ENCODE assay signal across 15 mouse cellular contexts in the genomic region with DNA sequence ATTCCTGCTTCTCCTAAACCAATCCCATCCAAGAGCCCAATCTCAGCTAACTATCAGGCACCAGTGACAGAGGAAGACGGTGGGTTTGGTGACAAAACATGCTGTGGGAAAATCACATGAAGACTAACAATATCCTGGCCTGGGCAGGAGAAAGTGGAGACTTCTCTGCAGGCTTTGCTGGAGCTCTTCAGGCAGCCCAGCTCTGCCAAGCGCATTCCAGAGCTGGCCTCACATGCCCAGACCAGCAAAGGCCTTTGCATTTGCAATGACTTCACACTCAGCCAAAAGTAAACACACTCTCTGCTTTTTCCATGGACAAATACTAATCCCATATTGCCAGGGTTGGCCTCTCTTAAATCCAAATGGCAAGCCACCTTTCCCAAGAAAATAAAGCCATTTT.
DNase-seq lines count a peak whose midpoint lies in the region; ATAC-seq lines count a peak whose summit lies in the region.
"Had no signal": no experiment of that assay in that cellular context is flagged by ENCODE, and none has a peak within 500 bp of the region (broad histone marks: within the 10 kb centered on the region; RNA-seq: fewer than 3 reads in every experiment).

No protein-coding gene starts in this region.

- H3K4me3 ChIP-seq in kidney, embryonic 16.5 days (ENCODE audit: low read length), result no peak overlapping the region
- H3K4me3 ChIP-seq in stomach, embryonic 16.5 days (replicated peaks; ENCODE audit: low read length), result no peak overlapping the region
- H3K4me3 ChIP-seq: liver, embryonic 13.5 days; midbrain, embryonic 10.5 days had no signal

- no peaks in the 10 kb centered on the region for H3K27me3 ChIP-seq in kidney, embryonic 16.5 days (ENCODE audit: insufficient read depth, low read length)
- no peaks in the 10 kb centered on the region for H3K27me3 ChIP-seq in stomach, embryonic 16.5 days (ENCODE audit: control insufficient read depth, insufficient read depth, low read length)
- H3K27me3 ChIP-seq: liver, embryonic 13.5 days had no signal

- no peak for ATAC-seq in kidney, embryonic 16.5 days (ENCODE audit: low FRiP score, low TSS enrichment)
- peak; percentile 51; the same call in 1 of the 2 replicates for ATAC-seq in stomach, embryonic 16.5 days (ENCODE audit: insufficient read depth, low FRiP score)

- no peak overlapping the region for H3K4me2 ChIP-seq in kidney, embryonic 16.5 days (replicated peaks; ENCODE audit: low read depth, low read length)
- no peak overlapping the region for H3K4me2 ChIP-seq in stomach, embryonic 16.5 days (ENCODE audit: low read depth, low read length)
- H3K4me2 ChIP-seq: hindbrain, embryonic 14.5 days; liver, embryonic 13.5 days had no signal

- H3K9me3 ChIP-seq in kidney, embryonic 16.5 days (ENCODE audit: low read length), result no peaks in the 10 kb centered on the region
- H3K9me3 ChIP-seq in stomach, embryonic 16.5 days (replicated peaks; ENCODE audit: control insufficient read depth, low read length), result no peaks in the 10 kb centered on the region
- H3K9me3 ChIP-seq: liver, embryonic 13.5 days; midbrain, embryonic 10.5 days had no signal

- DNase-seq in kidney, postnatal 14 days, result no peak
- DNase-seq in fibroblast of lung, adult 2 months (ENCODE audit: low read depth), result peak; percentile 39
- DNase-seq in heart, postnatal 4 days, result peak; percentile 56
- no peak for DNase-seq in thymus, adult 18-20 months
- DNase-seq in right cerebral cortex, postnatal 4 days, result no peak
- DNase-seq: adrenal gland, postnatal 10 days; cerebellum, postnatal 36 days; left cerebral cortex, postnatal 4 days; liver, embryonic 13.5 days; thymus, postnatal 14 days had no signal

- H3K27ac ChIP-seq in kidney, embryonic 16.5 days (ENCODE audit: low read length), result peak overlapping the region; percentile 17; the same call in 1 of the 2 replicates
- H3K27ac ChIP-seq in stomach, embryonic 16.5 days (ENCODE audit: low read length), result no peak overlapping the region; the same call in 1 of the 2 replicates
- H3K27ac ChIP-seq: hindbrain, embryonic 14.5 days; kidney, postnatal 0 days; liver, embryonic 13.5 days; midbrain, embryonic 10.5 days had no signal

- no peaks in the 10 kb centered on the region for H3K36me3 ChIP-seq in kidney, embryonic 16.5 days (ENCODE audit: insufficient read depth, low read length)
- no peaks in the 10 kb centered on the region for H3K36me3 ChIP-seq in stomach, embryonic 16.5 days (ENCODE audit: control insufficient read depth, insufficient read depth, low read length)
- H3K36me3 ChIP-seq: liver, embryonic 13.5 days; midbrain, embryonic 10.5 days had no signal

- 78% methylated on average over 2 of the region's 2 CpGs for WGBS in kidney, embryonic 16.5 days
- 55% methylated on average over 2 of the region's 2 CpGs for WGBS in stomach, embryonic 16.5 days

- peaks cover 4% of the 10 kb centered on the region; the same call in 1 of the 2 replicates for H3K4me1 ChIP-seq in kidney, embryonic 16.5 days (ENCODE audit: insufficient read depth, low read length)
- peaks cover 5% of the 10 kb centered on the region; the same call in 1 of the 2 replicates for H3K4me1 ChIP-seq in stomach, embryonic 16.5 days (ENCODE audit: control insufficient read depth, insufficient read depth, low read length)
- H3K4me1 ChIP-seq: liver, embryonic 13.5 days had no signal

- H3K9ac ChIP-seq in kidney, embryonic 16.5 days (replicated peaks; ENCODE audit: low read length), result no peak overlapping the region
- H3K9ac ChIP-seq in stomach, embryonic 16.5 days (ENCODE audit: low read length), result no peak overlapping the region
- H3K9ac ChIP-seq: hindbrain, embryonic 14.5 days; liver, embryonic 13.5 days had no signal

Comparison
In these comparisons a context has a peak if more than half of its experiments do, and no peak if none do; other contexts are left out.
1. DNase-seq: peak in fibroblast of lung, adult 2 months (single experiment) and heart, postnatal 4 days (single experiment); none in kidney, postnatal 14 days (single experiment), thymus, adult 18-20 months (0 of 2) and right cerebral cortex, postnatal 4 days (single experiment).